Mouse (Mus musculus) testis, adult 2 months (tissue): ENCODE measurements around the gene Cckbr.
A peak's percentile ranks its signal among the peaks of the same experiment; 100 is the strongest.

Experiments used
- CTCF ChIP-seq: fragments of 200-500 bp; IDR thresholded peaks from 2 replicates; pipeline ENCODE4 v1.5.1; 2012; ENCODE audit warnings: low read depth, mild to moderate bottlenecking, inconsistent platforms, low read length, moderate library complexity; ENCODE audit not compliant: control insufficient read depth, insufficient read depth, insufficient replicate concordance
- POLR2A ChIP-seq: fragments of 200-500 bp; IDR thresholded peaks from 2 replicates; pipeline ENCODE4 v1.6.1; 2012; ENCODE audit warnings: low read depth, mild to moderate bottlenecking, inconsistent platforms, low read length, moderate library complexity; ENCODE audit not compliant: control insufficient read depth

DNA sequence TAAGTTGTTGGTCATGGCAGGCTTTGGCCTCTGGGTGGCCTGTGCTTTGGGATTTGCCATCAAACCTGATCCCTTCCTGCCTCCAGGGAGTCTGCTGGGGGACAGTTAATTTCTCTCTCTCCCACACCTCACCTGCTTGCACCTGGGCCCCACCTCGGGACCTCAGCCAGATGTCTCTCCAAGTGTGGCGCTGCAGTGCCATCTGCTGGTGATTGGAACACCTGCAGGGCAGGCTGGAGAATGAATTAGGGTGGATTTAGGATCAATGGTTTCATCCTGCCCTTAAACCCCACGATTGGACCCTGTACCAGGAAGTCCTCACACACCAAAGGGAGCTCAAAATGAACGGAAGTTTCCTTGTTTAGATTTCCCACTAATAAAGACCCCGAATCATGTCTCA is 89.6 kb downstream of the Cckbr start:
- TF ChIP-seq CTCF (peak; percentile 80), POLR2A (no peak)
